Mouse (Mus musculus) myocyte (in vitro differentiated cells): Measurements from ENCODE around the gene Adipor2. TPM values are rescaled to one million over a fixed set of nuclear protein-coding genes. Genes with fewer than 3 reads are reported as not detected.

ENCODE experiments used
- H3K27me3 ChIP-seq: one replicate; pipeline ENCODE4 v1.6.1; 2011; ENCODE audit not compliant: control insufficient read depth, insufficient read depth, insufficient read length
- H3K36me3 ChIP-seq: one replicate; pipeline ENCODE4 v1.6.1; 2011; ENCODE audit not compliant: control insufficient read depth, insufficient read depth
- H3K4me2 ChIP-seq: one replicate; pipeline ENCODE4 v1.6.1; 2011; ENCODE audit warnings: low read depth, control low read depth
- H3K4me3 ChIP-seq: one replicate; pipeline ENCODE4 v1.5.1; 2011; ENCODE audit warnings: mild to moderate bottlenecking, control low read depth, moderate library complexity
- H3K79me2 ChIP-seq: one replicate; pipeline ENCODE4 v1.6.1; 2011; ENCODE audit not compliant: control insufficient read depth, insufficient read depth
- H3ac ChIP-seq: one replicate; pipeline ENCODE4 v1.6.1; 2011; ENCODE audit not compliant: control insufficient read depth, insufficient read length
- CEBPB ChIP-seq: IDR thresholded peaks from 2 replicates; pipeline ENCODE4 v1.6.1; 2011; ENCODE audit warnings: mild to moderate bottlenecking, moderate library complexity; ENCODE audit not compliant: poor library complexity, insufficient read depth, severe bottlenecking
- E2F4 ChIP-seq: IDR thresholded peaks from one replicate; pipeline ENCODE4 v1.6.1; 2011; ENCODE audit warnings: mild to moderate bottlenecking, control low read depth, moderate library complexity; ENCODE audit not compliant: insufficient read depth
- MAX ChIP-seq: IDR thresholded peaks from one replicate; pipeline ENCODE4 v1.6.1; 2011; ENCODE audit warnings: low read depth, mild to moderate bottlenecking, control low read depth
- MYOD1 ChIP-seq, 3 experiments: IDR thresholded peaks; one replicate each; pipeline ENCODE4 v1.6.1; 2011; ENCODE audit warnings: control low read depth in 2 of 3, low read depth in 2 of 3, mild to moderate bottlenecking in 2 of 3, moderate library complexity in 1 of 3; ENCODE audit not compliant: insufficient read length in 2 of 3, control insufficient read depth in 1 of 3
- MYOG ChIP-seq, 3 experiments: IDR thresholded peaks; one replicate each; pipeline ENCODE4 v1.6.1; 2011; ENCODE audit warnings: control low read depth in 2 of 3, low read depth in 2 of 3, mild to moderate bottlenecking in 2 of 3; ENCODE audit not compliant: insufficient read length in 2 of 3, control insufficient read depth in 1 of 3, insufficient read depth in 1 of 3
- POLR2A ChIP-seq: IDR thresholded peaks from one replicate; pipeline ENCODE4 v1.6.1; 2011; ENCODE audit warnings: low read depth, mild to moderate bottlenecking, control low read depth, moderate library complexity; ENCODE audit not compliant: insufficient read length
- POLR2AphosphoS2 ChIP-seq: IDR thresholded peaks from one replicate; pipeline ENCODE4 v1.6.1; 2011; ENCODE audit warnings: low read depth, control low read depth; ENCODE audit not compliant: insufficient read length
- REST ChIP-seq: IDR thresholded peaks from one replicate; pipeline ENCODE4 v1.6.1; 2011; ENCODE audit warnings: mild to moderate bottlenecking, control low read depth, moderate library complexity; ENCODE audit not compliant: insufficient read depth, insufficient read length
- SRF ChIP-seq: IDR thresholded peaks from one replicate; pipeline ENCODE4 v1.6.1; 2011; ENCODE audit warnings: low read depth; ENCODE audit not compliant: control insufficient read depth, insufficient read length
- TCF12 ChIP-seq: IDR thresholded peaks from one replicate; pipeline ENCODE4 v1.6.1; 2011; ENCODE audit warnings: mild to moderate bottlenecking, control low read depth; ENCODE audit not compliant: poor library complexity, insufficient read depth, severe bottlenecking
- TCF3 ChIP-seq: IDR thresholded peaks from one replicate; pipeline ENCODE4 v1.6.1; 2011; ENCODE audit warnings: low read depth, control low read depth; ENCODE audit not compliant: insufficient read length
- USF1 ChIP-seq: IDR thresholded peaks from one replicate; pipeline ENCODE4 v1.6.1; 2011; ENCODE audit warnings: low read depth, mild to moderate bottlenecking, control low read depth, moderate library complexity
- polyA plus RNA-seq: library from polyadenylated mRNA; unstranded; fragments of >200 nt; fragmentation: generic; extraction: Trizol; gene quantifications from one replicate; pipeline ENCODE4 v1.2.1, GENCODE M21; 2012; ENCODE audit warnings: missing spikeins

Adipor2 gene
- polyA plus RNA-seq, 1 experiment = 47.9 TPM

DNA sequence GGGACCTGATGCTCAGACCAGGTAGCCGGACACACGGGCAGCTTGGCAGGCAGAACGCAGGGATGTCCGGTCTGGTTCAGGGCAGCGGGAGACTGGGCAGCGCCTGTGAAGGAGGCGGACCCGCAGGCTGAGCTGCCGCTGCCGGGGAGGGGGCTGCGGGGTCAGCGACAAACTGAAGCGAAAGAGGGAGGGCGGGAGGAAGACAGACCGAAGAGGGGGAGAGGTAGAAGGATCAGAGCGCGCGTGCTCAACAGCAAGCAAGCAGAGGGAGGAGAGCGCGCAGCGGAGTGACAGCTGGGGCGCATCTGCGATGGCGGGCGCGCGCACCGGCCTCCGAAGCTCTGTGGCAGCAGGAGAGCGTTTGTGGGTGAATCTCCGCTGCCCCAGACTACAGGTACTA, 87.0 kb downstream of the Adipor2 start, which contains the start of gene Lrtm2:
Lrtm2 (minus strand) TSS at position 261 of the 400 bp plus-strand sequence.
- no peaks in the 10 kb centered on the region for H3K36me3 ChIP-seq
- no peaks in the 10 kb centered on the region for H3K79me2 ChIP-seq
- peak within 1 kb of the TSS; percentile 30 for H3K4me2 ChIP-seq
- H3K4me3 ChIP-seq = no peak within 1 kb of the TSS
- H3ac ChIP-seq = no peak within 1 kb of the TSS
- H3K27me3 ChIP-seq = peaks cover 38% of the 10 kb centered on the region
- TF ChIP-seq REST (no peak), MYOG (IDR thresholded peaks at IDR 0.05; ENCODE audit: control insufficient read depth in 1 of 3, insufficient read depth in 1 of 3, insufficient read length in 2 of 3, low read depth in 2 of 3) (peak in 1 of 3 experiments; percentile 51), POLR2AphosphoS2 (no peak)

- TF ChIP-seq REST (no peak), SRF (no peak), TCF12 (no peak), USF1 (no peak), MAX (no peak), E2F4 (no peak)
- no peaks in the 10 kb centered on the region for H3K79me2 ChIP-seq
- H3K4me2 ChIP-seq = peak overlapping the region; percentile 6
- H3K36me3 ChIP-seq = no peaks in the 10 kb centered on the region
- peaks cover 44% of the 10 kb centered on the region for H3K27me3 ChIP-seq
- no peak overlapping the region for H3ac ChIP-seq
- H3K4me3 ChIP-seq = no peak overlapping the region
Observed at GRCm38 (mm10) chr6:119329936-119330335, 87.6 kb downstream of the Adipor2 start.

DNA sequence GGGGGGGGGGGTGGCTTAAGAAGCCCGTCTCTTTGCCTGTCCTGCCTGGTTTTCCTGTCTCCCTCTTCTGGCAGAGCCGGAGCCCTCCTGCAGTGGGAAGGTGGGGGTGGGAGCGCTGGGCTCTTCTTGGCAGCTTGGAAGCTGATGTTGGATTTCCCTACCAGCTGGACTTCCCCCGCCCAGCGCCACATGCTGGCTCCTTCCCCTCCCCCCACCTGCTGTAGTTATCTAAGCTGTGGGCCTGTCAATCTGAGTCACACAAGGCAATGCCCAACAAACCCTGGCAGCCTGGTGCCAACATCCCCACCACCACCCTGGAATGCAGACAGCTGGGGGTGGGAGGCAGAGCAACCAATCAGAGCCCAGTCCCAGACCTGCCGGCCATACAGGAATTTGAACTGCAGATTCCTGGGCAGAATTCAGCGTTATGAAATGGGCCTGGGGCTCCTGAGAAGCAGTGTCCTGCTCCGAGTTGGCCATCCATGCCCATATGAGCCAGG, 88.2 kb downstream of the Adipor2 start:
- TF ChIP-seq MYOD1 (IDR thresholded peaks at IDR 0.05; ENCODE audit: control insufficient read depth in 1 of 3, insufficient read length in 2 of 3, low read depth in 2 of 3) = peak in 2 of 3 experiments; percentile 39 to 68
- peak in 1 of 3 experiments; percentile 71 for TF ChIP-seq MYOG (IDR thresholded peaks at IDR 0.05; ENCODE audit: control insufficient read depth in 1 of 3, insufficient read depth in 1 of 3, insufficient read length in 2 of 3, low read depth in 2 of 3)
- TF ChIP-seq TCF12 = peak; percentile 17
- no peak for TF ChIP-seq POLR2A
- Histone ChIP-seq H3K79me2 (no peaks in the 10 kb centered on the region), H3K36me3 (no peaks in the 10 kb centered on the region), H3K4me2 (peak overlapping the region; percentile 30), H3K27me3 (peaks cover 50% of the 10 kb centered on the region), H3ac (no peak overlapping the region), H3K4me3 (no peak overlapping the region)

DNA sequence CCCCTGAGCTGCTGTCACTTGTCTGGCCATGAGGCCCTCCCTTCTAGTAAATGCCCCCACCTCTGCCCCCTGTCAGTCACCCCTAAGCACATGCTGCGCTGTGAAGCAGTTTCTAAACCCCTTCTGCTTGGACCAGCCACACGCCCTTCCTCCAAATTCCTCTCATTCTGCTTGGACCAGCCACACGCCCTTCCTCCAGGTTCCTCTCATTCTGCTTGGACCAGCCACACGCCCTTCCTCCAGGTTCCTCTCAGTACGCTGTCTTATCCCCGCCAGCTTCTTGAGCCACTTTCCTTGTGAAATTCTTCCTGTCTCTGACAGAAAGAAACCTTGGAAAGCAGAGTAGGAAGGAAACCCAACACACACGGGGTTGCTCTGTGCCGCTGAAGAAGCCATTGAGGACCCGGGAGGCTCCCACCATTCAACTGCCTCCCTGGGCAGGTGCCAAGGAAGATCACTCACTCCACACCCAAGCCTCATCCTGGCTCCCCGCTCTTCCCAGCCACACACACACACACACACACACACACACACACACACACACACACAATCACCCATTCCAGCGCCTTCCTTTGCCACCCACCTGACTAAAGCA, 88.9 kb downstream of the Adipor2 start:
- Histone ChIP-seq H3ac (no peak overlapping the region), H3K27me3 (peaks cover 57% of the 10 kb centered on the region), H3K4me3 (no peak overlapping the region), H3K79me2 (no peaks in the 10 kb centered on the region), H3K36me3 (no peaks in the 10 kb centered on the region), H3K4me2 (peak overlapping the region; percentile 30)
- TF ChIP-seq POLR2AphosphoS2 = no peak
- no peak for TF ChIP-seq USF1
- TF ChIP-seq POLR2A = no peak

DNA sequence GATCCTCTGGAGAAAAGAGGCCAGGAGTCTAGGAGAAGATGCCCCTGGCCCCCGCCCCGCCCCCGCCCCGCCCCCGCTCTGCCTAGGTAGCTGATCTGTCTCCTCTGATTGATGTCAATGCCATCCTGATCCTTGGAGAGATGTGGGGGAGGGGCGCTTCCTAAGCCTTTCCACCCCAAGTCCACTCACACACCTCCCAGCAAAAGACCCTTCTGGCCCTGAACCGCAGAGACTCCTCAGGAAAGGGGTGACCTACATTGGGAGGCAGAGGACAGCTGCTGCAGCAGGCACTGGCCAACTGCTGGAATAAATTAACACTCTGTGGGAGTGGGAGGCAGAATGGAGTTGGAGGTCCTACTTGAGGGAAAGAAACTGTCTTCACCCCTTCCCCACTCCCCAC, 91.0 kb downstream of the Adipor2 start:
- Histone ChIP-seq H3ac (no peak overlapping the region), H3K36me3 (no peaks in the 10 kb centered on the region), H3K27me3 (peaks cover 75% of the 10 kb centered on the region), H3K79me2 (no peaks in the 10 kb centered on the region), H3K4me2 (no peak overlapping the region), H3K4me3 (no peak overlapping the region)
- TF ChIP-seq USF1 = no peak
- no peak for TF ChIP-seq REST
- TF ChIP-seq MYOD1 (IDR thresholded peaks at IDR 0.05; ENCODE audit: control insufficient read depth in 1 of 3, insufficient read length in 2 of 3, low read depth in 2 of 3) = no peak

DNA sequence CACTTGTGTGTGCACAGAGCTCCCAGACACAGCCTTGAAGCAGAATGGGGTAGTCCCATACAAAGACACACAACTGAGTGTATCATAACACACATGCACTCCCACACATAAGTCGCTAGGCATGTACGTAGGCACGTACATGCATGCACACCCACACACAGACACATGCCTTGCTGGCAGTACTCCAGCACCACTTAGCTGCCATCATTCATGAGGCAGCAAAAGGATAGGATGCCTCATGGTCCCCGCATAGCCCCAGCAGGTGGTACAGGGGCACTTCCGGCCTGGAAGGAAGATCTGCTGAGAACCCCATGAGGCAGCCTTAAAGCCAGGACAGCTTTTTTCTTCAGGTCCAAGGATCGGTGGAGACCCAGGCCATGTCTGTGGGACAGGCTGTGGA, 91.5 kb downstream of the Adipor2 start:
- Histone ChIP-seq H3ac (no peak overlapping the region), H3K27me3 (peaks cover 73% of the 10 kb centered on the region), H3K79me2 (no peaks in the 10 kb centered on the region), H3K4me3 (no peak overlapping the region), H3K4me2 (no peak overlapping the region), H3K36me3 (no peaks in the 10 kb centered on the region)
- TF ChIP-seq TCF3 (no peak), E2F4 (no peak), POLR2A (no peak), MYOD1 (IDR thresholded peaks at IDR 0.05; ENCODE audit: control insufficient read depth in 1 of 3, insufficient read length in 2 of 3, low read depth in 2 of 3) (no peak), CEBPB (no peak), MAX (no peak), MYOG (IDR thresholded peaks at IDR 0.05; ENCODE audit: control insufficient read depth in 1 of 3, insufficient read depth in 1 of 3, insufficient read length in 2 of 3, low read depth in 2 of 3) (no peak), REST (no peak), POLR2AphosphoS2 (no peak), TCF12 (no peak)
